Mouse (Mus musculus) hindbrain, embryonic 15.5 days (tissue): ENCODE data around the gene Fbrsl1. TPM values are rescaled to one million over a fixed set of nuclear protein-coding genes. Genes with fewer than 3 reads are reported as not detected.
A peak's percentile ranks its signal among the peaks of the same experiment; 100 is the strongest.

Experiments
- ATAC-seq: fragments of 200-750 bp; cut with Nextera tagmentation; 2 replicates; pipeline ENCODE4 v1.8.0; 2017; ENCODE audit warnings: low read depth, moderate number of reproducible peaks, moderate TSS enrichment; ENCODE audit not compliant: low FRiP score
- H3K27ac ChIP-seq: fragments of 300-500 bp; sonication (generic); replicated peaks from 2 replicates; pipeline ENCODE4 v1.5.1; 2015; ENCODE audit warnings: mild to moderate bottlenecking, inconsistent platforms
- H3K27me3 ChIP-seq: fragments of 300-500 bp; sonication (generic); 2 replicates; pipeline ENCODE4 v1.6.1; 2015; ENCODE audit warnings: control low read depth, inconsistent platforms
- H3K36me3 ChIP-seq: fragments of 300-500 bp; sonication (generic); 2 replicates; pipeline ENCODE4 v1.6.1; 2015; ENCODE audit warnings: control low read depth, inconsistent platforms
- H3K4me1 ChIP-seq: fragments of 300-500 bp; sonication (generic); replicated peaks from 2 replicates; pipeline ENCODE4 v1.6.1; 2015; ENCODE audit warnings: control low read depth, inconsistent platforms
- H3K4me2 ChIP-seq: fragments of 300-500 bp; sonication (generic); 2 replicates; pipeline ENCODE4 v1.6.1; 2015; ENCODE audit warnings: moderate library complexity, mild to moderate bottlenecking, inconsistent platforms
- H3K4me3 ChIP-seq: fragments of 300-500 bp; sonication (generic); 2 replicates; pipeline ENCODE4 v1.5.1; 2015; ENCODE audit warnings: mild to moderate bottlenecking, inconsistent platforms
- H3K9ac ChIP-seq: fragments of 300-500 bp; sonication (generic); 2 replicates; pipeline ENCODE4 v1.6.1; 2015; ENCODE audit warnings: inconsistent platforms
- H3K9me3 ChIP-seq: fragments of 300-500 bp; sonication (generic); 2 replicates; pipeline ENCODE4 v1.6.1; 2016; ENCODE audit warnings: control low read depth, inconsistent platforms
- WGBS: fragments of 180-500 bp; shearing (Covaris S2); methylation state at CpG from one replicate; pipeline ENCODE4 v1.1.7; 2015; 5-methylcytosine and 5-hydroxymethylcytosine counted together
- polyA plus RNA-seq: library from polyadenylated mRNA; unstranded; fragments of >200 nt; fragmentation: Nextera tagmentation; extraction: Ambion mirVana; gene quantifications from 2 replicates; pipeline ENCODE4 v1.2.1, GENCODE M21; 2015

Gene Fbrsl1
- polyA plus RNA-seq, result 20.8 and 25.1 TPM in 2 replicates

- H3K4me1 ChIP-seq, result peaks cover 33% of the 10 kb centered on the region
- H3K4me2 ChIP-seq, result peak within 1 kb of the TSS; percentile 92
- ATAC-seq, result peak; percentile 96
- peak within 1 kb of the TSS; percentile 79 for H3K9ac ChIP-seq
- H3K36me3 ChIP-seq, result no peaks in the 10 kb centered on the region
- H3K4me3 ChIP-seq, result peak within 1 kb of the TSS; percentile 95
- under 1% methylated on average over 44 of the region's 46 CpGs for WGBS
- H3K27me3 ChIP-seq, result no peaks in the 10 kb centered on the region
- no peaks in the 10 kb centered on the region for H3K9me3 ChIP-seq
- H3K27ac ChIP-seq, result peak within 1 kb of the TSS; percentile 71
These were observed at the start of gene Fbrsl1 for GRCm38 (mm10) chr5:110448436-110449134. TSS of gene Fbrsl1 (minus strand) at chr5:110448503.

- Histone ChIP-seq H3K9ac (no peak overlapping the region), H3K27ac (no peak overlapping the region), H3K4me3 (no peak overlapping the region), H3K4me2 (no peak overlapping the region), H3K36me3 (no peaks in the 10 kb centered on the region), H3K9me3 (no peaks in the 10 kb centered on the region), H3K27me3 (no peaks in the 10 kb centered on the region), H3K4me1 (peaks cover 12% of the 10 kb centered on the region)
- no peak for ATAC-seq
- 24% methylated on average over 10 of the region's 10 CpGs for WGBS
These were observed 49.8 kb upstream of the Fbrsl1 start for GRCm38 (mm10) chr5:110498071-110498470.

GRCm38 (mm10) chr5:110497556-110497955, 49.3 kb upstream of the Fbrsl1 start:
- H3K9ac ChIP-seq, result no peak overlapping the region
- ATAC-seq, result no peak
- H3K4me2 ChIP-seq, result no peak overlapping the region
- H3K27ac ChIP-seq, result no peak overlapping the region
- H3K4me1 ChIP-seq, result peaks cover 12% of the 10 kb centered on the region
- H3K9me3 ChIP-seq, result no peaks in the 10 kb centered on the region
- WGBS, result 63% methylated on average over 5 of the region's 5 CpGs
- no peaks in the 10 kb centered on the region for H3K27me3 ChIP-seq
- H3K4me3 ChIP-seq, result no peak overlapping the region
- no peaks in the 10 kb centered on the region for H3K36me3 ChIP-seq

GRCm38 (mm10) chr5:110495051-110495450, 46.7 kb upstream of the Fbrsl1 start:
- H3K9ac ChIP-seq, result no peak overlapping the region
- no peak overlapping the region for H3K4me3 ChIP-seq
- ATAC-seq, result no peak
- WGBS, result 84% methylated on average over 6 of the region's 6 CpGs
- no peaks in the 10 kb centered on the region for H3K36me3 ChIP-seq
- H3K27me3 ChIP-seq, result no peaks in the 10 kb centered on the region
- no peak overlapping the region for H3K27ac ChIP-seq
- peaks cover 12% of the 10 kb centered on the region for H3K4me1 ChIP-seq
- no peaks in the 10 kb centered on the region for H3K9me3 ChIP-seq
- H3K4me2 ChIP-seq, result no peak overlapping the region

- H3K9ac ChIP-seq, result 0 out of 2 replicates have a peak overlapping the region, but pooled peaks have one; percentile 2
- no peaks in the 10 kb centered on the region for H3K27me3 ChIP-seq
- H3K27ac ChIP-seq, result peak overlapping the region; percentile 40
- peak overlapping the region; percentile 26; the same call in 1 of the 2 replicates for H3K4me2 ChIP-seq
- WGBS, result 35% methylated on average over 4 of the region's 4 CpGs
- peaks cover 12% of the 10 kb centered on the region for H3K4me1 ChIP-seq
- no peak overlapping the region for H3K4me3 ChIP-seq
- peak; percentile 9; the same call in 1 of the 2 replicates for ATAC-seq
- no peaks in the 10 kb centered on the region for H3K9me3 ChIP-seq
- H3K36me3 ChIP-seq, result no peaks in the 10 kb centered on the region
These were observed 46.1 kb upstream of the Fbrsl1 start for GRCm38 (mm10) chr5:110494396-110494795.

- peak; percentile 82 for ATAC-seq
- no peak overlapping the region for H3K4me3 ChIP-seq
- H3K27ac ChIP-seq, result peak overlapping the region; percentile 40
- H3K27me3 ChIP-seq, result no peaks in the 10 kb centered on the region
- peaks cover 12% of the 10 kb centered on the region for H3K4me1 ChIP-seq
- H3K9me3 ChIP-seq, result no peaks in the 10 kb centered on the region
- WGBS, result 7% methylated on average over 4 of the region's 4 CpGs
- H3K36me3 ChIP-seq, result no peaks in the 10 kb centered on the region
- H3K4me2 ChIP-seq, result peak overlapping the region; percentile 26; the same call in 1 of the 2 replicates
- 0 out of 2 replicates have a peak overlapping the region, but pooled peaks have one; percentile 2 for H3K9ac ChIP-seq
These were observed 45.5 kb upstream of the Fbrsl1 start for GRCm38 (mm10) chr5:110493785-110494184.

GRCm38 (mm10) chr5:110489639-110490038, 41.3 kb upstream of the Fbrsl1 start:
- no peak overlapping the region for H3K4me2 ChIP-seq
- H3K9ac ChIP-seq, result no peak overlapping the region
- 56% methylated on average over 4 of the region's 4 CpGs for WGBS
- no peaks in the 10 kb centered on the region for H3K36me3 ChIP-seq
- no peaks in the 10 kb centered on the region for H3K9me3 ChIP-seq
- no peaks in the 10 kb centered on the region for H3K27me3 ChIP-seq
- H3K4me3 ChIP-seq, result no peak overlapping the region
- no peak for ATAC-seq
- peaks cover 14% of the 10 kb centered on the region for H3K4me1 ChIP-seq
- H3K27ac ChIP-seq, result no peak overlapping the region

- Histone ChIP-seq H3K27me3 (no peaks in the 10 kb centered on the region), H3K4me1 (peaks cover 14% of the 10 kb centered on the region), H3K4me2 (no peak overlapping the region), H3K36me3 (no peaks in the 10 kb centered on the region), H3K27ac (no peak overlapping the region), H3K9me3 (no peaks in the 10 kb centered on the region), H3K9ac (no peak overlapping the region), H3K4me3 (no peak overlapping the region)
- ATAC-seq, result no peak
- 42% methylated on average over 1 of the region's 1 CpGs for WGBS
These were observed 39.6 kb upstream of the Fbrsl1 start for GRCm38 (mm10) chr5:110487943-110488342.

GRCm38 (mm10) chr5:110486674-110487334, 38.5 kb upstream of the Fbrsl1 start:
- Histone ChIP-seq H3K27me3 (peaks cover 4% of the 10 kb centered on the region; the same call in 1 of the 2 replicates), H3K9me3 (no peaks in the 10 kb centered on the region), H3K4me2 (no peak overlapping the region), H3K4me3 (no peak overlapping the region), H3K27ac (no peak overlapping the region), H3K4me1 (peaks cover 14% of the 10 kb centered on the region), H3K9ac (no peak overlapping the region), H3K36me3 (no peaks in the 10 kb centered on the region)
- ATAC-seq, result peak; percentile 61; the same call in 1 of the 2 replicates
- WGBS, result 9% methylated on average over 5 of the region's 5 CpGs

- Histone ChIP-seq H3K4me3 (no peak overlapping the region), H3K36me3 (no peaks in the 10 kb centered on the region), H3K27me3 (peaks cover 19% of the 10 kb centered on the region; the same call in 1 of the 2 replicates), H3K27ac (no peak overlapping the region), H3K4me2 (no peak overlapping the region), H3K9ac (no peak overlapping the region), H3K4me1 (peaks cover 16% of the 10 kb centered on the region), H3K9me3 (no peaks in the 10 kb centered on the region)
- WGBS, result 78% methylated on average over 3 of the region's 3 CpGs
- ATAC-seq, result no peak
These were observed 36.4 kb upstream of the Fbrsl1 start for GRCm38 (mm10) chr5:110484711-110485110.

- Histone ChIP-seq H3K9me3 (no peaks in the 10 kb centered on the region), H3K4me2 (no peak overlapping the region), H3K4me3 (no peak overlapping the region), H3K27ac (no peak overlapping the region), H3K9ac (no peak overlapping the region), H3K27me3 (peaks cover 22% of the 10 kb centered on the region; the same call in 1 of the 2 replicates), H3K4me1 (0 out of 2 replicates have a peak, but pooled peaks cover 2% of the 10 kb centered on the region), H3K36me3 (no peaks in the 10 kb centered on the region)
- WGBS, result 79% methylated on average over 8 of the region's 8 CpGs
- ATAC-seq, result no peak
These were observed 30.9 kb upstream of the Fbrsl1 start for GRCm38 (mm10) chr5:110479228-110479627.

- whole genome bisulfite sequencing, result 68% methylated on average over 11 of the region's 11 CpGs
- Histone ChIP-seq H3K4me1 (peaks cover 7% of the 10 kb centered on the region), H3K9me3 (no peaks in the 10 kb centered on the region), H3K9ac (no peak overlapping the region), H3K27ac (no peak overlapping the region), H3K36me3 (no peaks in the 10 kb centered on the region), H3K4me2 (no peak overlapping the region), H3K27me3 (no peaks in the 10 kb centered on the region), H3K4me3 (no peak overlapping the region)
- ATAC-seq, result no peak
These were observed 25.9 kb upstream of the Fbrsl1 start for GRCm38 (mm10) chr5:110474156-110474555.
